Mouse (Mus musculus) c-Kit-positive CD71-positive TER-119-negative erythroid progenitor cells, embryonic 14.5 days (primary cell): Measurements from ENCODE around the gene Zfp763.
"Not testable (repeated sequence)": the region's sequence is repeated elsewhere in the genome, so short reads cannot be mapped to it uniquely, and the experiment has no call there.

Source experiments
- DNase-seq: peaks from one replicate; pipeline ENCODE4 v3.0.0-alpha.2; 2013; ENCODE audit warnings: low read depth

The Zfp763 gene

DNA sequence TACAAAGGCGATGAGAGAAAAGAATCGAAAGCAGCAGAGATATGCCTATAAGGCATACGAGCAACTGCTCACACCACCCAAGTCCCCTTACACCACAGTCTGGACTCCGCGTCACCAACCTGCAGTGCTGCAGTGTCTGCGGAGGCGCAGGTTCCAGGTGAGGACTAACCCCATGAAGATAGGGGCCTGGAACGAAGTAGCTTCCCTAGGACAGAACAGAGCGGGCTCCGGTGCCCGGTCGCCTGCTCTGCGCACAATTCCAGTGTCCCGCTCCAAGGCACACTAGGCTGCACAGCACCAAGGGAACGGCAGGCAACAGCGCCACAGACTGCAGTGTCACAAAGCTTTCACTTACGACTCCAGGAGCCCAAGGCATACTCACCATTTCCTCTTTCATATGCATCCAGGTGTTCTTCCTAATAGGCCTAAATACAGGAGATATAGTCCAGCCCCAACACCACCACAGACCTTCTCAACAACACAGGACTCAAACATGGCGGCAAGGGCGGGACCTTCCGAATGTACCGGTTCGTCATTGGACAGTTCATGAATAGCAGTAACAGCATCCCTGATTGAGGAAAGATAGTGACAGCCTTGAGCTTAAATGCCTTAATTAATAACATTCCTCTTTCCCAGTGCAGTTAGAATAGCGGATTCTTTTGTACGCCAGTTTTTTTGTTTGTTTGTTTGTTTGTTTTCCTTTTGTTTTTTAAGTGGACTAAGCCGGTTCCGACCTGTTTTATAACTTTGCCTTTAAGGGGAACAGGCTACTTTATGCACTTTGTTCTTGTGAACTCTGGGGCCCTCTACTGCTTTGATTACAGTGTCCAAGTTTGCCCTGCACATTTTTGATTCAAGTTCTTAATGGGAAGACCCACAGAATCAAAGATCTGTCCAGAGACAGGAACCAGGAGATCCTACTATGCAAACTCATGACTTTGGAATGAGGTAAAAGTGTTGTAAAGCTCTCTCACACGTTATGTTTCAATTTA lies at the start of gene Zfp763:
Gene Zfp763 (minus strand): TSS at position 503 of the 992 bp plus-strand sequence.
- DNase-seq = peak; percentile 88

DNA sequence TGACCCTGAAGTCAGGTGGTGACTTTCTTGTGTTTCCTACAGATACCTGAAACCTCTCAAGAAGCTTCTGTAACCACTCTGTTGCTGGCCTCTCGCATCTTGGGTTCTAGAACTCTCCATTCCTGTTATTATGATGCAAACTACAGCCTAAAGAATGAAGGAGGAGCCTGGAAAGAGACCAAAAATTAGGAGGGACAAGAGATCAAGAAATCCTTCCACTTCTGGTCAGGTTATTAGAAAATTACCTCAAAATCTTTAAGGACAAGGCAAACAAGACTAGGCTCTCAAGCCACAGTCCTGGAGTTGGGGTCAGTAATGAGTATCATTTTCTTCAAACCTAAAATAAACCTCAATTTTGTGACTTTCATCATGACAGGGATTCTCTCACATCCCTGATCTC lies 34.8 kb upstream of the Zfp763 start, which contains the start of gene 4921501E09Rik:
Gene 4921501E09Rik (minus strand): TSS at position 101 of the 400 bp plus-strand sequence.
- DNase-seq = no peak

DNA sequence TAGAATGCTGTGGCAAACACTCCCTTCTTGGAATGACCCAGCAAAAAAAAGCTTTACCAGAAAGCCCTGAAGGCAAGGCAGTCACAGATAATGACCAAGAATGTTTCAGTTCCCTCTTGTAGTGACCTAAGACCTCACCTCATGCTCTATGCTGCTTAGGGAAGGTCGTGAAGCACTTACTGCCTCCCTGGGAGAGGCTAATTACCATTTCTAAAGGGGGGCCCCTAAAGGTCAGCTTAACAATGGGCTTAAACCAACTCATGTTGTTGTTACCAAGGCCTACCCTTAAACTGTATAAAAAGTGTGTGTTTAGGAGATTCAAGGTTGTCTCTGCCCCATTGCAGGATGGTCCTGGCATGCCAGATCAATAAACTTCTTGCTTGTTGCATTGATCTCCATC lies 29.8 kb upstream of the Zfp763 start:
- no peak for DNase-seq

DNA sequence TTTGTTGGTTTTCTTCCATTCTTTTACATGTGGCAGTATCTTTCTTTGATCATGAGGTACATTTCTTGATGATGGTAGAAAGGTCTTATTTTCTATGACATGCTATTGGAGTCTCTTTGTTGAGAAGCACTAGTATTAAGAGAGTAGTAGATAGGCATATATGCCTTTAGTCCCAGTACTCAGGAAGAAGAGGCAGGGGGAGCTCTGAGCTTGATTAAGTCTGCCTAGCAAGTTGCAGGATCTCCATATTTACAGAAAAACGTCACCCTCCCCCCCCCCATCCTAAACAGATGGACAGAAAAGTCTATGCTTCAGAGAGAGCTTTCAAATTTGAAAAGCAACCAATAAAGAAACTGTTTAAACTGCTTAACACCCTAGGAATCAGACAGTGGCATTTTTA lies 25.6 kb upstream of the Zfp763 start:
- no peak for DNase-seq

DNA sequence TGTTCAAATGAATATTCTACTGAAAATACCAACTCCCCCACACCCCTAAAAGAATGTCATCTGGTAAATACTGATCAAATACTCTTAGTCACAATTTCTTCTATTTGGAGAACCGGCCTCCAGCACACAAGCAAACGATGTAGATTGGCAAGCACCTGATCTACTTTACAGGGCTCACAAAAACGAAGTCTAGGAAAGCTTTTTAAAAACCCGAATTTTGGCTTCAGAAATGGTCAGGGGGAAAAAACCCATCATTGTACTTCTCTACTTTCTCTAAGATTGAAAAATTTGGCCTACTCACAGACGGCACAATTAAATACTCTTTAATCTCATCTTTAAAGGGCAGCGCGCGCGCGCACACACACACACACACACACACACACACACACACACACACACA lies 826 bp downstream of the Zfp763 start:
- DNase-seq = no peak

DNA sequence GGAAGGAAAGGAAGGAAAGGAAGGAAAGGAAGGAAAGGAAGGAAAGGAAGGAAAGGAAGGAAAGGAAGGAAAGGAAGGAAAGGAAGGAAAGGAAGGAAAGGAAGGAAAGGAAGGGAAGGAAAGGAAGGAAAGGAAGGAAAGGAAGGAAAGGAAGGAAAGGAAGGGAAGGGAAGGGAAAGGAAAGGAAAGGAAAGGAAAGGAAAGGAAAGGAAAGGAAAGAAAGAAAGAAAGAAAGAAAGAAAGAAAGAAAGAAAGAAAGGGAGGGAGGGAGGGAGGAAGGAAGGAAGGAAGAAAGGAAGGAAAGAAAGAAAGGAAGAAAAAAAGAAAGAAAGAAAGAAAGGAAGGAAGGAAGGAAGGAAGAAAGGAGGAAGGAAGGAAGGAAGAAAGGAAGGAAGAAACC lies 12.8 kb downstream of the Zfp763 start:
- not testable (repeated sequence) for DNase-seq

DNA sequence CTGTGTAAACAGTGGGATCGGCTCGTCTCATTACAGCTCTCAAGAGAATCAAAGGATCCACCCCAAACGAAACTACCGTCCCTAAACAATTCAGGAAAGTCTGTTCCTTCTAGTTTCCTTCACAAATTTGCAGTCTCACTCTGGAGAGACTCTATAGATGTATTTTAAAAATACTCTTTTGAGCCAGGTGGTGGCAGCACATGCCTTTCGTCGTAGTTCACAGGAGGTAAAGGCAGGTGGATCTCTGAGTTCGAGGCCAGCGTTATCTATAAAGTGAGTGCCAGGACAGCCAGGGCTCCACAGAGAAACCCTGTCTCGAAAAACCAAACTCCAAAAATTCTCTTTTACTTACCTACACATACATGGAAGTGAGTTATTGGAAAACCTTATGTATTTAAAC lies 24.9 kb downstream of the Zfp763 start:
- no peak for DNase-seq

DNA sequence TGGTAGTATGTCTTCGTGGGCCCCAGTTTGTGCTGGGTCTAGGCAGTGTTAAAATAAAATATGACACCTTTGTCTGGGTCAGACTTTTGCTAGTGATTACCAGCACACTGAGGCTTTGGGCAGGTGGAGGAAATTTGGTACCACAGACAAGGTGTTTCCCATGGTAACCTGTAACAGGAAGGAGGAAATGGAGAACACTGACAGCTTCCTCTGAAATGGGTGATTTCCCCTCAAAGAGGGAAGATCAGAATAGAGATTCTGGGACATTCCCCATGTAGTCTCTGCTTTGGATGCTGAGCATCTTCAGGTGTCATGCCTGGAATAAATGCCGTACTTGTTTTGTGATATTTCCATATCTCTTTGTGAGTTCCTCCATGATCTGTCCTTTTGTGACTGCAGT lies 34.7 kb downstream of the Zfp763 start:
- DNase-seq = no peak

DNA sequence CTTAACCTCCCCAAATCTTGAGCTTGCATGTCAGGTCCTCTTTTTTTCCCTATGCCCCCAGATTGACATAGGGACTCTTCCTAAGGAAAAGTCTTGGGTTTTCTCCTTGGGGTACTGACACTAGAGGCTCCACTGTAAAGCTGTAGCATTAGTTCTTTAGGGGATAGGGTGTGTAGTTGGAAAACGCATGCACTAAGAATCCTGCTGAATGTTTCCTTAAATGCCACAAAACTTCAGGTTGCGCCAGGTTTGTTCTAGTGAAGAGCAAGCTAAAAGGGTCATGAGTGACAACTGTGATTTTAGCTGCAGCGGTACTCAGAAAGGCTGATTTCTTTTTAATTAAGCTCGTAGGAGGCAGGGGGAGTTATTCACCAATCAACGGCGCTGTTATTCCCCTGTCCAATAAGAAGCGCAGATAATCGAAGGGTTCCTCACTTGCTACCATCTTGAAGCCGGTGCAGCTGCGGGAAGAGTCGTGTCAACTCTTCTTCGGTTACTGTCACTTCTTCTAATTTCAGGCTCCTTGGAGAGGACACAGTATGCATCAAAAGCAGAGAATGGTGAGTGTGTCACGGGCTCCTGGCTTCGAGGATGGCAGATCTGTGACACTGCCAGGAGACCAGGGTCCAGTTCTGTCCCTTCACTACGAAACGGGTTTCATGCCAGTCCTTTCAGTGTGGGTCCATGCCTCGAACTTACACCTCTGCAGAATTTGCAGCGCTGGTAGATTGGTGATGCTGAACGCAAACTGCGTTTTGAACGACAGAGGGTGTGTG lies 40.3 kb downstream of the Zfp763 start, which contains the start of gene Zfp952:
Gene Zfp952 (plus strand): TSS at position 431 of the 776 bp plus-strand sequence.
- DNase-seq = peak; percentile 87

DNA sequence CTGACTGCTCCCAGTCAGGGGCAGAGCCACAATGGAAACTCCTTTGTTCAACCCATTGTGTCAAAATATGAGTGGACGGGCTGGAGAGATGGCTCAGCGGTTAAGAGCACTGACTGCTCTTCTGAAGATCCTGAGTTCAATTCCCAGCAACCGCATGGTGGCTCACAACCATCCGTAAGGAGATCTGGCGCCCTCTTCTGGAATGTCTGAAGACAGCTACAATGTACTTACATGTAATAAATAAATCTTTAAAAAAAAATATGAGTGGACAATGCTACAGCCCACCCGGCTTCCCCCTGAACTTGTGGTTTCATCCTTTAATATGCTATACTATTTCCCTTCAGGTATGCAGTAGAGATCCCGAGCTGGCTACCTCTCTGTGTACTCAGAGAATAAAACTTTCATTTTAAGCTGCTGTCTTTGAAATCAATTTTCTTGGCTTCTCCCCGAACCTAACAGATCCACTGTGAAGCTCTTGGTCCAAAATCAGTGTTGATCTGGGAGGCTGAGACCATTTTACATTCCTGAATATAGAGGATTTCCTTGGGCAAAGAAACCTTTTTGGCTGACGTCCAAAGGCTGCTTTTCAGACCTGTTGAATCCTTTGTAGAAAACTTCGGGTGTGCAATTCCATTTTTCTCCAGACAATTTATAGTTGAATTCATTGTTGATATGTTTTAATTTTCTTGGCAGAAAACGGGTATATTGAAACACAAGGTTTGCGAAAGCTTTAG lies 41.1 kb downstream of the Zfp763 start:
- no peak for DNase-seq

DNA sequence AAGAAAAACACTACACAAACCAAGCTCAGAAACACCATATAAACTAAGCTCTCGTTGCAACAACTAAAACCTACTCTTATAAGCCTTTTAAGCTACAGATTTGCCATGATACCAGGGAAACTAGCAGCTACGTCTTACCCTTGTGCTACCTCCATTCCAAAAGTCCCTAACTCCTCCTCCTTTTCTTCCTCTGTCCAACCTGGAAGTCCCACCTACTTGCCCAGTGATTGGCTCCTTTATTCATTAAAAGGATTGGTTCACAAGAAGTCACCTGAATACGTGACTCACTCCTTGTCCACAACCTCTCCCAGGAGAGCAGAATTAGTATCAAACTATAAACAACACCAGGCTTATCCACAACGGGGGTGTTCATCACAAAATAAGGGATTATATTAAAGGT lies 46.9 kb downstream of the Zfp763 start:
- no peak for DNase-seq

DNA sequence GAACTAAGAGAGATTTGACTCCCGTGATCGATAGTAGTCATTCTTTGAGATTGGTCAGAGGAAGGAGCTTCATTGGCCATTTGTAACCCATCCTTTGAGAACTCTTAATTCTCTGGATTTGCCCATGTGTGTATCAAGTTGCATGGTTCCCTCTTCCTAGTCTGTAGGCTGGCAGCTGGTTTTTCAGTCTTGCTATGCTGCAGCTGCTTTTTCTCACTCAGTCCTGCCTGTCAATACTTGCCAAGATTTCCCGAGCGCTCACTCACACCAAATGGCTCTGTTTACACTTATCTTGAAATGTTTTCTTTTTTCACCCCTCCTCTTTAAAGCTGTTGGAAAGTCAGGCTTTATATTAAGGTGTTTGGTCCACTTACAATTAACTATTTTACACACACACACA lies 51.8 kb downstream of the Zfp763 start:
- no peak for DNase-seq
